Mouse (Mus musculus) heart, adult 2 months (tissue): ENCODE data around the gene Dbx1. TPM values are rescaled to one million over a fixed set of nuclear protein-coding genes. Genes with fewer than 3 reads are reported as not detected.

Source experiments
- DNase-seq, 2 experiments: peaks; one replicate each; pipeline ENCODE4 v3.0.0; 2021
- H3K27ac ChIP-seq: fragments of 200-600 bp; 2 replicates; pipeline ENCODE4 v1.8.1; 2022
- H3K27me3 ChIP-seq: fragments of 200-500 bp; 2 replicates; pipeline ENCODE4 v1.6.1; 2012; ENCODE audit warnings: mild to moderate bottlenecking, low read length, inconsistent platforms, mixed read lengths; ENCODE audit not compliant: control insufficient read depth, insufficient read depth
- H3K36me3 ChIP-seq: fragments of 200-500 bp; 2 replicates; pipeline ENCODE4 v1.6.1; 2012; ENCODE audit warnings: low read length, inconsistent platforms; ENCODE audit not compliant: control insufficient read depth, insufficient read depth
- H3K4me1 ChIP-seq: fragments of 200-500 bp; 2 replicates; pipeline ENCODE4 v1.6.1; 2011; ENCODE audit warnings: low read length; ENCODE audit not compliant: control insufficient read depth, insufficient read depth
- H3K4me3 ChIP-seq: fragments of 200-600 bp; 2 replicates; pipeline ENCODE4 v1.8.1; 2022
- H3K79me2 ChIP-seq: fragments of 200-500 bp; replicated peaks from 2 replicates; pipeline ENCODE4 v1.6.1; 2012; ENCODE audit warnings: mild to moderate bottlenecking, inconsistent platforms, low read length, moderate library complexity, mixed read lengths; ENCODE audit not compliant: control insufficient read depth, insufficient read depth
- H3K9ac ChIP-seq: fragments of 200-500 bp; 2 replicates; pipeline ENCODE4 v1.6.1; 2012; ENCODE audit warnings: low read depth, mild to moderate bottlenecking, control low read depth, inconsistent platforms, low read length, mixed read lengths
- CTCF ChIP-seq: fragments of 200-600 bp; IDR thresholded peaks from 2 replicates; pipeline ENCODE4 v1.8.1; 2022; ENCODE audit warnings: antibody characterized with exemption, mild to moderate bottlenecking, moderate library complexity
- EP300 ChIP-seq: fragments of 200-500 bp; IDR thresholded peaks from 2 replicates; pipeline ENCODE4 v1.6.1; 2011; ENCODE audit warnings: low read depth, low read length, control low read depth; ENCODE audit not compliant: insufficient read depth
- POLR2A ChIP-seq: fragments of 200-500 bp; IDR thresholded peaks from 2 replicates; pipeline ENCODE4 v1.6.1; 2011; ENCODE audit warnings: mild to moderate bottlenecking, low read depth, low read length, control low read depth; ENCODE audit not compliant: insufficient read depth
- WGBS: fragments of 180-500 bp; shearing (Covaris S2); methylation state at CpG from one replicate; pipeline ENCODE4 v1.1.7; 2018; 5-methylcytosine and 5-hydroxymethylcytosine counted together
- intact Hi-C: fragments of 180-260 bp; cut with DNase I; formaldehyde crosslinking; loops from one replicate; pipeline ENCODE4 v1.15.1; 2025
- polyA plus RNA-seq: library from polyadenylated mRNA; depleted of rRNA; stranded (reverse); fragments of >200 nt; gene quantifications from 2 replicates; pipeline ENCODE4 v1.2.3, GENCODE M21; 2012
- total RNA-seq, 2 experiments: library from RNA; stranded (reverse); gene quantifications; 2 replicates each; pipeline ENCODE4 v1.2.3; 2021

Gene Dbx1
- total and polyA plus RNA-seq, 3 experiments, result not detected

DNA sequence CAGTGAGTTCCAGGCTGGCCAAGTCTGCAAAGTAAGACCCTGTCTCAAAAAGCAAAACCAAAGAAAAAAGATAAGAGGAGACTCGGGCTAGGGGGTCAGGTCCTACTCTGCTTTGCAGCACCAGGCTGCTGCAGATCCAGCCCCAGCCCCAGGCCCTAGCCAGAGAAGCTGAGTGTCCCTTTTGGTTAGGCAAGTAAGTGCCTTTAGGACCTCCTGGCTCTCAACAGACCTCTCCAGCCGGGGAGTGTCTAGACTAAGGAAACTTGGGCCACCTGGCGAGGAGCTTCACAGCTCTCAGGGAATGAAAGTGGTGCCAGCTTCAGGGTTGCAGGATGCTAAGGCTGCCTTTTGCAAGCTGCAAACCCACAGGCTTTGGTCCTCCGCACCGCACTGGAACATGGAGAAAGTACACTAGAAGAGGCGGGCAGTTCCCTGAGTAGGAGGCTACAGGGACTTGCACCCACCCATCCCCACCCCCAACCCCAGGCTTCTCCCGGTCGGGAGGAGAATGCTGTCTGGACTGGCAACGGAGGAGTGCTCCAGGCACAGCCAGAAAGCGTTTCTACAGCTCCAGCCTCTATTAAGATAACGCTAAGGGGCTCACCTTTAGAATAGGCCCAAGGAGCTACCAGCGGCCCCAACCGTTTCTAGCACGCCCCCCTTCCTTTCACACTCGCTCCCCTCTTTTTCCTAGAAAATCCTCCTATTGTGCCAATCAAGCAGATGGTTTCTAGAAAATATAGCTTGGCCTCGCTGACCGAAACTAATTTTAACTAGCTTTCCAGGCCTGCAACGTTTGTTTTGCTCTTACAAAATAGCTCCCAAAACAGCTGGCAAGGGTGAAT, 3.4 kb upstream of the Dbx1 start:
- intact Hi-C loops, result no loop called here
- Histone ChIP-seq H3K9ac (no peak overlapping the region), H3K27me3 (peaks cover 21% of the 10 kb centered on the region), H3K27ac (no peak overlapping the region), H3K4me3 (no peak overlapping the region), H3K36me3 (no peaks in the 10 kb centered on the region), H3K79me2 (no peaks in the 10 kb centered on the region), H3K4me1 (no peaks in the 10 kb centered on the region)
- no peak for DNase-seq
- no peak for TF ChIP-seq EP300
- TF ChIP-seq POLR2A, result no peak
- TF ChIP-seq CTCF, result no peak
- WGBS, result 35% methylated on average over 18 of the region's 18 CpGs

DNA sequence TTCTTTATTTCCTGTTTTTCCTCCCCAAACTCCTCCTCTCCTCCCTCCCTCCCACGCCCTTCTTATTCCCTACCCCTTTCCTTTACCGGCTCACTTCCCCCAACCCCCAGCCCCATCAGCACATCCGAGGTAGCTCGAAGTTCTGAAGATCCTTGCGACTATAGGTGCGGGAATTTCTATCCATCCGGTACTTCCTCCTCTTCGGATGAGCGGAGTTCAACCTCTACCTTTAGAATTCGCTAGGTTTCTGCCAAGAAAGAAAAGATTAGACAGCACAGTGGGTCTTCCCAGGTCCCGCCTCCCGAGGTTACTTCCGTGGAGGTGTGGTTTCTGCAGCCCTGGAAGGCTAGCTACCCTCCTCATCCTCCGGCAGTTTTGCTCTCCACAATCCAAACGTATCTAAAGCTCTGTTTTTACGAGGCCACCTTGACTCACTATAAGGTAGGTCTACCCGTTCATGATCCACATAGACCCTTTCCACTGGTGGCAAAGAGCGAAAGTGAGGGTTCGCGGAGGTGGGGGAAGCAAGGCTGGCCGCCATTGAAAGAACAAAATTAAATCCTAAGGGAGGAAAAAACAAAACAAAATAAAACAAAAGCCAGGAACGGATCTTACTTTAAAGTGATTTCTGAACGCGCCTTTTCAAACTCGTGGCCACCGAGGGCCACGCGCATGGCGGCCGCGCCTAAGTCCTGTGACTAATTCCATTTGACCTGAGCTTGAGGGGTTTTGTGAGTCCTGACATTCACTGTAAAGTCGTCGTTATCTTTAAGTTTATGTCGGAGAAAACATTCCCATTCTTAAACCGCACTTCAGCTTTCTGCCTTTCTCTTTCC, 2.5 kb upstream of the Dbx1 start:
- WGBS, result 5% methylated on average over 35 of the region's 35 CpGs
- no peaks in the 10 kb centered on the region for H3K4me1 ChIP-seq
- H3K36me3 ChIP-seq, result no peaks in the 10 kb centered on the region
- H3K9ac ChIP-seq, result no peak overlapping the region
- no peak overlapping the region for H3K27ac ChIP-seq
- no peak for DNase-seq
- intact Hi-C loops, result no loop called here
- no peak for TF ChIP-seq POLR2A
- no peak for TF ChIP-seq EP300
- no peak for TF ChIP-seq CTCF
- peaks cover 26% of the 10 kb centered on the region for H3K27me3 ChIP-seq
- H3K4me3 ChIP-seq, result no peak overlapping the region
- H3K79me2 ChIP-seq, result no peaks in the 10 kb centered on the region

DNA sequence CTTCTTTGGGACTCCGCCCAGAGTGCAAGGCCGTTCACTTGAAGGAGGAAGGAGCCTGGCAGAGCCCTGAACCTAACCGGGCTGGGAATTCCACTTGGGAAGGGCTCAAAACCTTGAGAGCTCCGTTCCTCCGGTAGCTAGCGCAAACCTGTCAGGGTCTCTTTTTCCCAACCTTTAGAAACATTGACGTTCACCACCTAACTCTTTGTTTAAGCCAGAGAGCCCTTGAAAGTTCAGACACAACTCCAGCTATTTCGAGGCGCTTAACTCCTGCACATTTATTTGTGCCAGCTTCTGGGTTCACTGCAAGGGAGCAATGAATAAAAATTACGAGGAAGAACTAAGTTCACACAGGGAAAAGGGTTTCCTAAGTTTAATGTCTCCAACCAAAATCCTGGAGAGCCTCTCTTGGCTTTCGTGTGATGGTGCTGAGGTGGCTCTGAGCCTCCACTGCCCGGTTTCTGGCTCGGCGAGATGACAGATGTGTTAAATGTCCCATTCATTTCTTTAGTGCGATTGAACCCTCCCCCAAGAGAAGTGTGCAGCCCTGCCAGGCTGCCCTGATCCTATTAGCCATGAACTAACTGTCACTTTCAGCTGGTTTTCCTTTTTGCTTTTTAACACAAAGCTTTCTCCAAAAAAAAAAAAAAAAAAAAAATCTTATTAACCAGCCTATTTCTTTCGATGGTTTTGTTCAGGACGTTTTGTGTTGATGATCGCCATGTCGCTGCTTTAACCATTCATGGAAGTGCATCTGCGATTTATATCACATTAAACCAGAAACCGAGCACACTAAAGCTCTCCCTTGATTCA, 1.4 kb upstream of the Dbx1 start:
- Histone ChIP-seq H3K4me3 (no peak overlapping the region), H3K79me2 (no peaks in the 10 kb centered on the region), H3K36me3 (no peaks in the 10 kb centered on the region), H3K9ac (no peak overlapping the region), H3K27ac (no peak overlapping the region), H3K4me1 (no peaks in the 10 kb centered on the region), H3K27me3 (peaks cover 28% of the 10 kb centered on the region)
- intact Hi-C loops, result no loop called here
- DNase-seq, result no peak
- WGBS, result 5% methylated on average over 21 of the region's 21 CpGs
- TF ChIP-seq CTCF (no peak), EP300 (no peak)

DNA sequence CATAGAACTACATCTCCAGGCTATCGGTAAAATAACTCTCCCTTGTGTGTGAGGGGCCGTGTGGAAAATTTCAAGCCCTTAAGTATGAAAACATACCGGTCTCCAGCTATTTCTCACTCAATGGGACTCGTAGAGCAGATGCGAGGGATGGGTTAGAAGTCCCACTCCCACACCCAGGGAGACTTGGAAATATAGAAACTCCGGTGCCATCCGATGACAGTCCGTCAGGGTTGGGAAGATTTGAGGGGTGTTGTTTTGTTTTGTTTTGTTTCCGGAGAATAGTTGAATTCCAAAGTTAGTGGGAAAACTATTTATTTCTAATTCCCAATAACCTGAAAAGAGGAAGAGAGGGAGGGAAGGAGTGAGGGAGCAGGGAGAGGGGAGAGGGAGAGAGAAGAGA, 632 bp upstream of the Dbx1 start:
- Histone ChIP-seq H3K4me1 (no peaks in the 10 kb centered on the region), H3K79me2 (no peaks in the 10 kb centered on the region), H3K36me3 (no peaks in the 10 kb centered on the region), H3K9ac (no peak overlapping the region), H3K27ac (no peak overlapping the region), H3K27me3 (peaks cover 32% of the 10 kb centered on the region), H3K4me3 (no peak overlapping the region)
- WGBS, result 6% methylated on average over 9 of the region's 9 CpGs
- no peak for DNase-seq
- intact Hi-C loops, result no loop called here
- TF ChIP-seq POLR2A (no peak), EP300 (no peak), CTCF (no peak)

DNA sequence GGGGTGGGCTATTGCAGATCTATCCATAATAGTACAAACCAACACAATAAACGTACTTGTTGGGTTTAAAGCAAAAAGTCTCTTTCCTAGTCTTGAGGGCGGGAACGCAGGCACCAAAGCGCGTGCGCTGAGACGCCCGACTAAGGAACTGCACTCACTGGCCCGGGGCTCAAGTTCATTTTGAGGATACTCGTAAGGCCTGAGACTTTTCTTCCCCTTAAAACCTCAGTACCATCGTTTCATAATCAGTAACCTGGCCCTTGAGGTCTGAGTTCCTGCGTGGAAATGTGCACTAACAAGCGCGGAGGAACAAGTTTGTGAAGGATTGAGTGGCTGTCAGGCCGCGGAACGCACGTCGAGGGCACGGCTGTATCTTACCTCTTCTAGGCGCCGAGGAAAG, 678 bp downstream of the Dbx1 start:
- H3K79me2 ChIP-seq, result no peaks in the 10 kb centered on the region
- H3K4me1 ChIP-seq, result no peaks in the 10 kb centered on the region
- WGBS, result 4% methylated on average over 22 of the region's 22 CpGs
- DNase-seq, result no peak
- H3K9ac ChIP-seq, result no peak overlapping the region
- H3K4me3 ChIP-seq, result no peak overlapping the region
- TF ChIP-seq POLR2A (no peak), EP300 (no peak), CTCF (no peak)
- intact Hi-C loops, result no loop called here
- no peak overlapping the region for H3K27ac ChIP-seq
- H3K36me3 ChIP-seq, result no peaks in the 10 kb centered on the region
- H3K27me3 ChIP-seq, result peaks cover 35% of the 10 kb centered on the region
